Mouse (Mus musculus) kidney, postnatal 0 days (tissue): ENCODE data around the gene Rho. TPM values are rescaled to one million over a fixed set of nuclear protein-coding genes. Genes with fewer than 3 reads are reported as not detected.

ENCODE experiments used
- ATAC-seq: fragments of 200-750 bp; cut with Nextera tagmentation; replicated peaks from 2 replicates; pipeline ENCODE4 v1.8.0; 2017; ENCODE audit warnings: low read depth, moderate number of reproducible peaks, moderate TSS enrichment, moderate library complexity; ENCODE audit not compliant: low FRiP score
- DNase-seq: peaks from one replicate; pipeline ENCODE4 v3.0.0-alpha.2; 2016; ENCODE audit warnings: low spot score
- H3K27ac ChIP-seq: fragments of 300-500 bp; sonication (generic); 2 replicates; pipeline ENCODE4 v1.5.1; 2014; ENCODE audit warnings: mild to moderate bottlenecking
- H3K27me3 ChIP-seq: fragments of 300-500 bp; sonication (generic); 2 replicates; pipeline ENCODE4 v1.6.1; 2014; ENCODE audit warnings: low read length, mixed read lengths; ENCODE audit not compliant: insufficient read depth
- H3K36me3 ChIP-seq: fragments of 300-500 bp; sonication (generic); 2 replicates; pipeline ENCODE4 v1.6.1; 2014; ENCODE audit warnings: low read length, mixed read lengths; ENCODE audit not compliant: insufficient read depth
- H3K4me1 ChIP-seq: fragments of 300-500 bp; sonication (generic); replicated peaks from 2 replicates; pipeline ENCODE4 v1.6.1; 2014; ENCODE audit warnings: antibody characterized with exemption, low read length, mixed read lengths; ENCODE audit not compliant: insufficient read depth
- H3K4me2 ChIP-seq: fragments of 300-500 bp; sonication (generic); 2 replicates; pipeline ENCODE4 v1.6.1; 2014; ENCODE audit warnings: mild to moderate bottlenecking, low read length, moderate library complexity, mixed read lengths
- H3K4me3 ChIP-seq: fragments of 300-500 bp; sonication (generic); replicated peaks from 2 replicates; pipeline ENCODE4 v1.5.1; 2014; ENCODE audit warnings: low read depth, low read length
- H3K9ac ChIP-seq: fragments of 300-500 bp; sonication (generic); 2 replicates; pipeline ENCODE4 v1.6.1; 2014; ENCODE audit warnings: low read depth, low read length
- H3K9me3 ChIP-seq: fragments of 300-500 bp; sonication (generic); replicated peaks from 2 replicates; pipeline ENCODE4 v1.6.1; 2016; ENCODE audit warnings: low read length, inconsistent platforms, mixed read lengths
- CTCF ChIP-seq: IDR thresholded peaks from 2 replicates; pipeline ENCODE4 v1.5.1; 2016; ENCODE audit warnings: antibody characterized with exemption, low read depth, mild to moderate bottlenecking, moderate library complexity
- WGBS: fragments of 180-500 bp; shearing (Covaris S2); extraction: QIAGEN DNeasy Blood & Tissue Kit; methylation state at CpG from one replicate; pipeline ENCODE4 v1.1.7; 2014; 5-methylcytosine and 5-hydroxymethylcytosine counted together
- polyA plus RNA-seq: library from polyadenylated mRNA; unstranded; fragments of >200 nt; fragmentation: Nextera tagmentation; extraction: Ambion mirVana; gene quantifications from 2 replicates; pipeline ENCODE4 v1.2.1, GENCODE M21; 2015

Rho gene
- polyA plus RNA-seq, 1 experiment from 2014 or later: not detected

- H3K27ac ChIP-seq: peak overlapping the region; percentile 89
- H3K4me1 ChIP-seq: peaks cover 48% of the 10 kb centered on the region
- H3K9ac ChIP-seq: 0 out of 2 replicates have a peak overlapping the region, but pooled peaks have one; percentile 35
- 27% methylated on average over 12 of the region's 12 CpGs for WGBS
- ATAC-seq (no peak; the same call in 1 of the 2 replicates), DNase-seq (peak; percentile 96)
- no peak overlapping the region for H3K4me3 ChIP-seq
- no peaks in the 10 kb centered on the region for H3K27me3 ChIP-seq
- H3K36me3 ChIP-seq: peaks cover under 1% of the 10 kb centered on the region; the same call in 1 of the 2 replicates
- peak overlapping the region; percentile 42 for H3K4me2 ChIP-seq
- no peaks in the 10 kb centered on the region for H3K9me3 ChIP-seq
- no peak for TF ChIP-seq CTCF
These were observed 51.9 kb downstream of the Rho start for GRCm38 (mm10) chr6:115983306-115984038.

GRCm38 (mm10) chr6:115984580-115984979 lies 53.0 kb downstream of the Rho start:
- Histone ChIP-seq H3K36me3 (no peaks in the 10 kb centered on the region), H3K27ac (peak overlapping the region; percentile 85; the same call in 1 of the 2 replicates), H3K9me3 (no peaks in the 10 kb centered on the region), H3K4me2 (peak overlapping the region; percentile 40; the same call in 1 of the 2 replicates), H3K9ac (no peak overlapping the region), H3K4me1 (peaks cover 54% of the 10 kb centered on the region), H3K27me3 (no peaks in the 10 kb centered on the region), H3K4me3 (no peak overlapping the region)
- ATAC-seq: no peak
- no peak for TF ChIP-seq CTCF
- WGBS: 47% methylated on average over 7 of the region's 7 CpGs
- no peak for DNase-seq

- no peak for TF ChIP-seq CTCF
- 0 out of 2 replicates have a peak overlapping the region, but pooled peaks have one; percentile 3 for H3K9ac ChIP-seq
- H3K4me2 ChIP-seq: peak overlapping the region; percentile 40
- no peaks in the 10 kb centered on the region for H3K27me3 ChIP-seq
- peak overlapping the region; percentile 57; the same call in 1 of the 2 replicates for H3K27ac ChIP-seq
- H3K4me1 ChIP-seq: peaks cover 54% of the 10 kb centered on the region
- no peaks in the 10 kb centered on the region for H3K9me3 ChIP-seq
- 38% methylated on average over 9 of the region's 9 CpGs for WGBS
- no peak for DNase-seq
- no peak for ATAC-seq
- 0 out of 2 replicates have a peak overlapping the region, but pooled peaks have one; percentile 4 for H3K4me3 ChIP-seq
- no peaks in the 10 kb centered on the region for H3K36me3 ChIP-seq
These were observed 54.1 kb downstream of the Rho start for GRCm38 (mm10) chr6:115985622-115986021.

- 43% methylated on average over 12 of the region's 12 CpGs for WGBS
- no peaks in the 10 kb centered on the region for H3K36me3 ChIP-seq
- peak overlapping the region; percentile 57; the same call in 1 of the 2 replicates for H3K27ac ChIP-seq
- DNase-seq: no peak
- no peak for ATAC-seq
- peak overlapping the region; percentile 40 for H3K4me2 ChIP-seq
- peaks cover 58% of the 10 kb centered on the region for H3K4me1 ChIP-seq
- H3K9me3 ChIP-seq: no peaks in the 10 kb centered on the region
- 0 out of 2 replicates have a peak overlapping the region, but pooled peaks have one; percentile 32 for H3K9ac ChIP-seq
- TF ChIP-seq CTCF: no peak
- no peak overlapping the region for H3K4me3 ChIP-seq
- no peaks in the 10 kb centered on the region for H3K27me3 ChIP-seq
These were observed 55.0 kb downstream of the Rho start for GRCm38 (mm10) chr6:115986472-115987095.

- Histone ChIP-seq H3K27me3 (no peaks in the 10 kb centered on the region), H3K9me3 (no peaks in the 10 kb centered on the region), H3K4me2 (peak overlapping the region; percentile 40), H3K4me1 (peaks cover 63% of the 10 kb centered on the region), H3K27ac (peak overlapping the region; percentile 34; the same call in 1 of the 2 replicates), H3K9ac (no peak overlapping the region), H3K4me3 (no peak overlapping the region), H3K36me3 (no peaks in the 10 kb centered on the region)
- 49% methylated on average over 9 of the region's 9 CpGs for WGBS
- ATAC-seq: no peak
- no peak for DNase-seq
- no peak for TF ChIP-seq CTCF
These were observed 55.7 kb downstream of the Rho start for GRCm38 (mm10) chr6:115987096-115987747.

- no peak for ATAC-seq
- H3K9ac ChIP-seq: no peak overlapping the region
- peaks cover 51% of the 10 kb centered on the region for H3K4me1 ChIP-seq
These were observed 57.5 kb downstream of the Rho start for GRCm38 (mm10) chr6:115989032-115989431.

More at GRCm38 (mm10) chr6:115989032-115989431, 57.5 kb downstream of the Rho start:
- no peaks in the 10 kb centered on the region; the same call in 1 of the 2 replicates for H3K27me3 ChIP-seq
- H3K4me3 ChIP-seq: 0 out of 2 replicates have a peak overlapping the region, but pooled peaks have one; percentile 1
- no peak for DNase-seq
- H3K36me3 ChIP-seq: no peaks in the 10 kb centered on the region
- WGBS: 69% methylated on average over 5 of the region's 5 CpGs
- no peak overlapping the region for H3K27ac ChIP-seq
- no peaks in the 10 kb centered on the region for H3K9me3 ChIP-seq
- peak overlapping the region; percentile 82 for H3K4me2 ChIP-seq
- TF ChIP-seq CTCF: no peak
